Mouse (Mus musculus): ENCODE results near the gene Col26a1. TPM values are rescaled to one million over a fixed set of nuclear protein-coding genes. Genes with fewer than 3 reads are reported as not detected.

Col26a1 gene
- polyA plus RNA-seq, 1 experiment from 2014 or later = 70.8 TPM

GRCm38 (mm10) chr5:136907587-136907986 is 24.6 kb upstream of the Col26a1 start:
- peaks cover 22% of the 10 kb centered on the region for H3K36me3 ChIP-seq
- H3K9me3 ChIP-seq = no peaks in the 10 kb centered on the region
- peak; percentile 57 for ATAC-seq (ENCODE audit: low FRiP score, low read depth)
- no peak overlapping the region for H3K27ac ChIP-seq (replicated peaks)
- peaks cover 15% of the 10 kb centered on the region for H3K4me1 ChIP-seq
- peak overlapping the region; percentile 74 for H3K9ac ChIP-seq (replicated peaks)
- peak overlapping the region; percentile 73 for H3K4me3 ChIP-seq
- peak overlapping the region; percentile 66 for H3K4me2 ChIP-seq (replicated peaks)
- WGBS = 46% methylated on average over 9 of the region's 9 CpGs
- H3K27me3 ChIP-seq = no peaks in the 10 kb centered on the region

DNA sequence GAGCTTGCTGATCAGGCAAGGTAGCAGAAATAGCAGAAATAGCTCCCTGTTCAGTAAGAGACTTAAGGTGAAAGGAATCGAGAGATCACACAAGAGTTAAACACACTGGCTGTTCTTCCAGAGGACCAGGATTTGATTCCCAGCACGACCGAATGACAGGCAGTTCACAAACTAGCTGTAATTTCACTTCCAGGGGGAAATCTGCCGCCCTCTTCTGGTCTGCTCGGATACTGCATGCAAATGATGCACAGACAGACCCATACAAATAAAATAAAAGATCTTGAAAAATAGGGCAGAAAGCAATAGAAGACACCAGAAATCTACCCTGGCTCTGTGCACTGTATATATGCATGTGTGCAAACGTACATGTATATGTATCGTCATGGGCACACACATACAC is 22.6 kb upstream of the Col26a1 start:
- Histone ChIP-seq H3K4me1 (peaks cover 15% of the 10 kb centered on the region), H3K4me2 (replicated peaks) (no peak overlapping the region), H3K9ac (replicated peaks) (no peak overlapping the region), H3K27me3 (no peaks in the 10 kb centered on the region), H3K9me3 (no peaks in the 10 kb centered on the region), H3K36me3 (peaks cover 2% of the 10 kb centered on the region), H3K27ac (replicated peaks) (no peak overlapping the region), H3K4me3 (no peak overlapping the region)
- ATAC-seq (ENCODE audit: low FRiP score, low read depth) = no peak
- 54% methylated on average over 7 of the region's 7 CpGs for WGBS

DNA sequence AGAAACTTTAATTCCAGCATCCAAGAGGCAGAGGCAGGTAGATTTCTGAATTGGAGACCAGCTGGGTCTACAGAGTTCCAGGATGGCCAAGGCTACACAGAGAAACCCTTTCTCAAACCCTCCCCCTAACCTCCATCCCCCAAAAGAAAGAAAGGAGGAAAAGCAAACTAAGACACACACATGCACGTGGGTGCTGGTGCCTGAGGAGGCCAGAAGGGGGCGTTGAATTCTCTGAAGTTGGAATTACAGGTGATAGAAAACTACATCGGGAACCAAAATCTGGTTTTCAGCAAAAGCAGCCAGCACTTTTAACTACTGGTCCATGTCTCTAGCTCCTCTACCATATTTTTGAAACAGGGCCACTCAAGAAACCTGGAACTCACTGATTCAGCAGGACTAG is 21.6 kb upstream of the Col26a1 start:
- H3K27ac ChIP-seq (replicated peaks) = no peak overlapping the region
- no peak overlapping the region for H3K4me3 ChIP-seq
- 67% methylated on average over 3 of the region's 3 CpGs for WGBS
- peaks cover 15% of the 10 kb centered on the region for H3K4me1 ChIP-seq
- no peaks in the 10 kb centered on the region for H3K36me3 ChIP-seq
- no peaks in the 10 kb centered on the region; the same call in 1 of the 2 replicates for H3K27me3 ChIP-seq
- no peak overlapping the region for H3K9ac ChIP-seq (replicated peaks)
- ATAC-seq (ENCODE audit: low FRiP score, low read depth) = no peak
- no peaks in the 10 kb centered on the region for H3K9me3 ChIP-seq
- no peak overlapping the region for H3K4me2 ChIP-seq (replicated peaks)

DNA sequence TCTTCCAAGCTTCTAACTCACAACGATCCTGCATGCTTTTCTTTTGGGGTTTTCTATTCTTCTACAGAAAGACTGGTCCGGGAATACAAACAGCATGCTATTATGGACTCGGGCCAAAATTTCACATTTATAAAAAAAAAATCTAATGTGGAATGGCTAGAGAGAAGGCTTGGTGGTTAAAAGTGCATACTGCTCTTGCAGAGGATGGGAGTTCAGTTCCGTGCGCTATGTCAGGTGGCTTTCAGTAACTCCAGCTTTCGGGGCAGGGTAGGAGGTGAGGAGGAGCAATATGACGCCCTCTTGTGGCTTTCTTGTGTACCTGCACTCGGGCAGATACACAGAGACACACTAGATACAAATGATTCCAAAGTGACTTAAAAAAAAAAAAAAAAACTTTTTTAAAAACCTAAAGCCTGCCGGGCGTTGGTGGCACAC is 12.5 kb upstream of the Col26a1 start:
- WGBS = 64% methylated on average over 10 of the region's 10 CpGs
- Histone ChIP-seq H3K4me1 (no peaks in the 10 kb centered on the region; the same call in 1 of the 2 replicates), H3K4me2 (replicated peaks) (no peak overlapping the region), H3K27ac (replicated peaks) (no peak overlapping the region), H3K9me3 (no peaks in the 10 kb centered on the region), H3K27me3 (no peaks in the 10 kb centered on the region; the same call in 1 of the 2 replicates), H3K9ac (replicated peaks) (no peak overlapping the region), H3K36me3 (no peaks in the 10 kb centered on the region), H3K4me3 (no peak overlapping the region)
- ATAC-seq (ENCODE audit: low FRiP score, low read depth) = no peak

DNA sequence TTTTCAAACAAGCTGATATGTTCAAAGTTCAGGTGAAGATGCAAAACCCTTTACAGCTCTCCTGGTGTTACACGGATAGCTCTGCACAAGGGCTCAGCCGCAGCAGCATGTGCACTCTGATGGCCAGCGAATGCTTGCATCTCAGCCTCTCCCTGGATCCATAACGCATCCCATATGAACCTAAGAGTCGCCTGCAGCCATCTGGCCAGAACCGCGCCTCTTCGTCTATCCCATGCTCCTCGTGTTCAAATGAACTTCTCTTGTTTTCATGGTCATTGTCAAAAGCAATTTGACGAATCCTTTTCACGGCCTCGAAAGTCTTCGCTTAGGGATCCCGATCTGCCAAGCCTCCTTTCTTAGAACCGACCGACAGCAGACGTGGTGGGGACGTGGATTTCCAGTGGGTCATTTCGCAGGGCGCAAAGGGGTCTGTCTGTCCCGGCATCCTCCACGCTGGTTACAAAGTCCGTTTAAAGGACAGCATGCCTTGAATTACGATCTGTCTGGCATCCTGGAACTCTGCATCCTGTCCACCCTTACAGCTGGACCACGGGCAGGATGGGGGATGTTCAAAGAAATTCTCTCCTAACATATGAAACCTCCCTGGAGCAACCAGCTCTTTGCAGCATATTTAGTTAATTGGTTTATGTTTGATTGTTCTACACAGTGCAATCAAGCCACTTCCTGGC is 12.0 kb upstream of the Col26a1 start:
- no peak for ATAC-seq (ENCODE audit: low FRiP score, low read depth)
- Histone ChIP-seq H3K36me3 (no peaks in the 10 kb centered on the region), H3K9me3 (no peaks in the 10 kb centered on the region), H3K4me3 (no peak overlapping the region), H3K4me2 (replicated peaks) (no peak overlapping the region), H3K27me3 (no peaks in the 10 kb centered on the region; the same call in 1 of the 2 replicates), H3K27ac (replicated peaks) (no peak overlapping the region), H3K9ac (replicated peaks) (no peak overlapping the region), H3K4me1 (no peaks in the 10 kb centered on the region)
- 69% methylated on average over 25 of the region's 25 CpGs for WGBS

GRCm38 (mm10) chr5:136888539-136889355 is 5.7 kb upstream of the Col26a1 start:
- no peaks in the 10 kb centered on the region for H3K9me3 ChIP-seq
- peaks cover 11% of the 10 kb centered on the region for H3K27me3 ChIP-seq
- no peak overlapping the region for H3K9ac ChIP-seq (replicated peaks)
- H3K4me2 ChIP-seq (replicated peaks) = no peak overlapping the region
- no peak overlapping the region for H3K4me3 ChIP-seq
- WGBS = 68% methylated on average over 19 of the region's 19 CpGs
- no peak for ATAC-seq (ENCODE audit: low FRiP score, low read depth)
- H3K36me3 ChIP-seq = no peaks in the 10 kb centered on the region
- H3K27ac ChIP-seq (replicated peaks) = no peak overlapping the region
- H3K4me1 ChIP-seq = peaks cover 5% of the 10 kb centered on the region

- Histone ChIP-seq H3K27me3 (peaks cover 29% of the 10 kb centered on the region), H3K36me3 (no peaks in the 10 kb centered on the region), H3K4me1 (peaks cover 18% of the 10 kb centered on the region), H3K4me3 (no peak overlapping the region), H3K27ac (replicated peaks) (no peak overlapping the region), H3K9ac (replicated peaks) (no peak overlapping the region), H3K9me3 (no peaks in the 10 kb centered on the region), H3K4me2 (replicated peaks) (no peak overlapping the region)
- no peak for ATAC-seq (ENCODE audit: low FRiP score, low read depth)
- 36% methylated on average over 7 of the region's 7 CpGs for WGBS
These were observed 3.9 kb upstream of the Col26a1 start for GRCm38 (mm10) chr5:136886957-136887356.

- H3K4me1 ChIP-seq = peaks cover 24% of the 10 kb centered on the region
- peak overlapping the region; percentile 65 for H3K9ac ChIP-seq (replicated peaks)
- H3K9me3 ChIP-seq = no peaks in the 10 kb centered on the region
- H3K4me2 ChIP-seq (replicated peaks) = peak overlapping the region; percentile 77
- peaks cover 49% of the 10 kb centered on the region for H3K27me3 ChIP-seq
- WGBS = under 1% methylated on average over 47 of the region's 47 CpGs
- H3K27ac ChIP-seq (replicated peaks) = no peak overlapping the region
- peak overlapping the region; percentile 46 for H3K4me3 ChIP-seq
- ATAC-seq (ENCODE audit: low FRiP score, low read depth) = no peak
- H3K36me3 ChIP-seq = no peaks in the 10 kb centered on the region
These were observed 788 bp downstream of the Col26a1 start for GRCm38 (mm10) chr5:136882055-136882787.

DNA sequence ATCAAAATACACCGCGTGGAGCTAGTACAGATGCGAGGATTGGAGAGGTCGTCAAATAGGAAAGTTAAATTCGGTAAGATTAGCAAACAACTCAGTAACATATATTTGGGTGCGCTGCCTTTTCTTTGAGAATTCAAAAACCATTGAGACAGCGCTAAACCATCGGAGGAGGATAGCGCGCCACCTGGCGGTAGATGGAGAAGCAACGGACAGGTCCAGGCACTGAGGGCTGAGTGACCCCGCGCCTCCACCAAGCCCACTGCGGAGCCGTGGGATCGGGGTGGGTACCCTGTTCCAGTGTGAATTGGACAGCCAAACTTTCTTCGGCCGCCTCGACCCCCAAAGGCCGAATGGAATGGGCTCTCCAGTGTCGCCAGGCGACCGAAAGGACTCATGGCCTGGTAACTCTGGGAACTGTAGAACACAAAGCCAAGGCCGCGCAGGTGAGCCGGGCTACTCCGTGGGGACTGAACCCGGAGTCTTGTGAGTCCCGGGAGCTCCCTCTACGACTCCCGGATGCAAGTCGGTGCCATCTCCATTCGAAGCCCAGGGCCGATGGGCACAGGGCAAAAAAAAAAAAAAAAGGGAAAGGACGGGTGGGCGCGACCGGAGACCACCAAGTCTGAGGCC is 1.5 kb downstream of the Col26a1 start:
- Histone ChIP-seq H3K9ac (replicated peaks) (0 out of 2 replicates have a peak overlapping the region, but pooled peaks have one; percentile 25), H3K27me3 (peaks cover 49% of the 10 kb centered on the region), H3K4me3 (peak overlapping the region; percentile 46), H3K4me1 (peaks cover 19% of the 10 kb centered on the region), H3K4me2 (replicated peaks) (peak overlapping the region; percentile 77), H3K9me3 (no peaks in the 10 kb centered on the region), H3K27ac (replicated peaks) (no peak overlapping the region), H3K36me3 (no peaks in the 10 kb centered on the region)
- ATAC-seq (ENCODE audit: low FRiP score, low read depth) = peak; percentile 62; the same call in 1 of the 2 replicates
- 2% methylated on average over 35 of the region's 39 CpGs for WGBS

DNA sequence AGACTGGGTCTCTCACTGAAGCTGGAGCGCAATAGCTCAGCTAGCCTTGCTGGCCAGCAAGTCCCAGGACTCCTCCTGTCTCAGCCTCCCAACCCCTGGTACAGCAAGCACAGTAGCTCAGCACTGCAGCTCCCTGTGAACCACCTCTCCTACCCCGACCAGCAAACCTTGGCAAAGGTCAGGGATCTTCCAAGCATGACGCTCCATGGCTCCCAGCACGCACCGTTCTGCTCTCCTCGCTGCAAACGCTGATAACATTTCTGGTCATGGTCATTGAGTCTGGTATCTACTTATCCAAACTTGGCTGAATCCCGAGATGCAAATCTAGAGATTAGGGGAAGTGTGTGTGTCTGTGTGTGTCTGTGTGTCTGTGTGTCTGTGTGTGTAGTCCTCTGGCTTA is 2.9 kb downstream of the Col26a1 start:
- no peak overlapping the region for H3K4me2 ChIP-seq (replicated peaks)
- H3K4me1 ChIP-seq = peaks cover 19% of the 10 kb centered on the region
- peaks cover 49% of the 10 kb centered on the region for H3K27me3 ChIP-seq
- no peaks in the 10 kb centered on the region for H3K36me3 ChIP-seq
- no peaks in the 10 kb centered on the region for H3K9me3 ChIP-seq
- no peak overlapping the region for H3K9ac ChIP-seq (replicated peaks)
- 85% methylated on average over 8 of the region's 8 CpGs for WGBS
- no peak overlapping the region for H3K4me3 ChIP-seq
- ATAC-seq (ENCODE audit: low FRiP score, low read depth) = no peak
- H3K27ac ChIP-seq (replicated peaks) = no peak overlapping the region

GRCm38 (mm10) chr5:136874271-136874670 is 8.7 kb downstream of the Col26a1 start:
- Histone ChIP-seq H3K27me3 (no peaks in the 10 kb centered on the region), H3K36me3 (no peaks in the 10 kb centered on the region), H3K9me3 (no peaks in the 10 kb centered on the region), H3K4me3 (no peak overlapping the region), H3K4me2 (replicated peaks) (no peak overlapping the region), H3K9ac (replicated peaks) (no peak overlapping the region), H3K4me1 (peaks cover 3% of the 10 kb centered on the region; the same call in 1 of the 2 replicates), H3K27ac (replicated peaks) (no peak overlapping the region)
- 80% methylated on average over 10 of the region's 10 CpGs for WGBS
- no peak for ATAC-seq (ENCODE audit: low FRiP score, low read depth)
